9 mouse cellular contexts compared by ENCODE assay signal in genomic region chr13:64903585-64904208, GRCm38 (mm10). TPM values are rescaled to one million over a fixed set of nuclear protein-coding genes. Genes with fewer than 3 reads are reported as not detected.
DNase-seq lines count a peak whose midpoint lies in the region; ATAC-seq lines count a peak whose summit lies in the region.
"Had no signal": no experiment of that assay in that cellular context is flagged by ENCODE, and none has a peak within 500 bp of the region (broad histone marks: within the 10 kb centered on the region; RNA-seq: fewer than 3 reads in every experiment).

Gene Cntnap3, minus strand, starts transcription at chr13:64903955.

- H3K27ac ChIP-seq in forebrain, embryonic 13.5 days, result 0 out of 2 replicates have a peak within 1 kb of the TSS, but pooled peaks have one; percentile 41
- no peak within 1 kb of the TSS for H3K27ac ChIP-seq in liver, embryonic 12.5 days

- no peaks in the 10 kb centered on the region for H3K27me3 ChIP-seq in forebrain, embryonic 13.5 days
- H3K27me3 ChIP-seq in liver, embryonic 12.5 days (replicated peaks), result no peaks in the 10 kb centered on the region

- 6% methylated on average over 16 of the region's 16 CpGs for WGBS in forebrain, embryonic 13.5 days
- 15% methylated on average over 16 of the region's 16 CpGs for WGBS in liver, embryonic 12.5 days (ENCODE audit: insufficient replicate concordance)

- peak within 1 kb of the TSS; percentile 31; the same call in 1 of the 2 replicates for H3K9ac ChIP-seq in forebrain, embryonic 13.5 days
- H3K9ac ChIP-seq in liver, embryonic 12.5 days, result no peak within 1 kb of the TSS

- peaks cover 9% of the 10 kb centered on the region; the same call in 1 of the 2 replicates for H3K4me1 ChIP-seq in forebrain, embryonic 13.5 days
- H3K4me1 ChIP-seq in liver, embryonic 12.5 days, result no peaks in the 10 kb centered on the region

- peak; percentile 9 for DNase-seq in thymus, postnatal 4 days
- no peak for DNase-seq in thymus, adult 18-20 months
- DNase-seq in kidney, postnatal 14 days, result peak; percentile 20
- DNase-seq in right cerebral cortex, postnatal 14 days, result peak; percentile 62
- no peak for DNase-seq in cerebellum, adult 11-12 months
- DNase-seq in lung, postnatal 25 days (ENCODE audit: low spot score), result no peak

- H3K36me3 ChIP-seq in forebrain, embryonic 13.5 days (ENCODE audit: poor library complexity, severe bottlenecking), result no peaks in the 10 kb centered on the region
- H3K36me3 ChIP-seq in liver, embryonic 12.5 days, result no peaks in the 10 kb centered on the region

- no peaks in the 10 kb centered on the region for H3K9me3 ChIP-seq in forebrain, embryonic 13.5 days (replicated peaks)
- no peaks in the 10 kb centered on the region for H3K9me3 ChIP-seq in liver, embryonic 12.5 days (replicated peaks)

- peak within 1 kb of the TSS; percentile 24 for H3K4me3 ChIP-seq in forebrain, embryonic 13.5 days
- no peak within 1 kb of the TSS for H3K4me3 ChIP-seq in liver, embryonic 12.5 days

- H3K4me2 ChIP-seq in forebrain, embryonic 13.5 days, result peak within 1 kb of the TSS; percentile 52
- H3K4me2 ChIP-seq in liver, embryonic 12.5 days, result peak within 1 kb of the TSS; percentile 12; the same call in 1 of the 2 replicates

- peak; percentile 95 for ATAC-seq in forebrain, embryonic 13.5 days
- no peak for ATAC-seq in liver, embryonic 12.5 days

RNA-seq across cellular contexts. Expression of gene Cntnap3, which starts in this region (rescaled TPM):
- polyA plus RNA-seq in forebrain, embryonic 13.5 days (2015; fragmentation: Nextera tagmentation; extraction: Ambion mirVana), result 1.3 and 1.5 TPM in 2 replicates
- 0.05 and 0.06 TPM in 2 replicates for polyA plus RNA-seq in liver, embryonic 12.5 days (2016; fragmentation: Nextera tagmentation; extraction: Ambion mirVana)
- polyA plus RNA-seq: liver, embryonic 16.5 days had no signal

Comparison
In these comparisons a context has a peak if more than half of its experiments do, and no peak if none do; other contexts are left out.
1. DNase-seq: peak in thymus, postnatal 4 days (single experiment), kidney, postnatal 14 days (single experiment) and right cerebral cortex, postnatal 14 days (single experiment); none in thymus, adult 18-20 months (0 of 2), cerebellum, adult 11-12 months (single experiment) and lung, postnatal 25 days (single experiment).